19 mouse cellular contexts compared by ENCODE assay signal in the genomic region with DNA sequence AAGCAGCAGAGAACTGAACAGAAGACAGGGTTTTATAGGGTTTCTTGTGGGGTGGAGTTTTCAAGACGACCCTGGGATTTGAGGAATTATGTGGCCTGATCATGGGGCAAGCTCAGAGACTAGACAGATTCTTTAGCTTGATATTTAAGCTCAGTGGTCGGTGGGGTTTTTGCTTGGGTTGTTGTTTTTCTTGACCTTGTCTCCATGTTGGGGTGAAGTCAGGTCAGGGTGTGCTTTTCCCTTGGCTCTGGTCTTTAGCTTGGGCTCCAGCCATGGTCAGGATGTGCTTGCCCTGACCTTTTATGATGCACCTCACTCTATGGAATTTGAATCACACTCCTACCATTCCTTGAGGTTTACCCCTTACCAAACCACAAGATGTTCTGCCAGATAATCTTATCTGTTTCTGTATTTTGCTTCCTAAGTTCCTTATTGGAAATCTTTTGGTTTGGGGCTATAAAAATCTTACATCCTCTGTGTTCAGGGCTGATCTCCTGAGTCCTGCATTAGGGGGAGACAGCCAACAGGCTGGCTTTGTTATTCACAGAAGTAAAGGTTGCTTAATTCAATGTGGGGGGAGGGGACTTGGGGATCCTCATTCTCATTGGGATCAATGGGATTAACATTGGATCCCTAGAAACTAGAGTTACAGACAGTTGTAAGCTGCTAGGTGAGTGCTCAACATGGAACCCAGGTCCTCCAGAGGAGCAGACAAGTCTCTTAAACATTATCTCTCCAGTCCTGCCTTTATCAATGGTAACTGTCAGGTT. TPM values are rescaled to one million over a fixed set of nuclear protein-coding genes. Genes with fewer than 3 reads are reported as not detected.
DNase-seq lines count a peak whose midpoint lies in the region; ATAC-seq and TF ChIP-seq lines count a peak whose summit lies in the region.
"Had no signal": no experiment of that assay in that cellular context is flagged by ENCODE, and none has a peak within 500 bp of the region (broad histone marks: within the 10 kb centered on the region; RNA-seq: fewer than 3 reads in every experiment).

No protein-coding gene starts in this region.

- 82% methylated on average over 2 of the region's 2 CpGs for WGBS in heart, embryonic 10.5 days
- WGBS in midbrain, embryonic 11.5 days: 68% methylated on average over 2 of the region's 2 CpGs
- WGBS in midbrain, embryonic 14.5 days: 80% methylated on average over 2 of the region's 2 CpGs
- WGBS in limb, embryonic 10.5 days: 79% methylated on average over 2 of the region's 2 CpGs
- WGBS in intestine, embryonic 15.5 days: 76% methylated on average over 2 of the region's 2 CpGs

- H3K4me3 ChIP-seq in heart, embryonic 10.5 days: no peak overlapping the region
- no peak overlapping the region for H3K4me3 ChIP-seq in midbrain, embryonic 11.5 days (ENCODE audit: low read depth, low read length)
- H3K4me3 ChIP-seq in midbrain, embryonic 14.5 days (replicated peaks; ENCODE audit: low read depth, low read length): no peak overlapping the region
- no peak overlapping the region for H3K4me3 ChIP-seq in MEL (ENCODE audit: control insufficient read depth in 1 of 2, insufficient read depth in 1 of 2, low read depth in 2 of 2, low read length in 2 of 2)
- H3K4me3 ChIP-seq in limb, embryonic 10.5 days: no peak overlapping the region
- H3K4me3 ChIP-seq in intestine, embryonic 15.5 days (replicated peaks): no peak overlapping the region
- H3K4me3 ChIP-seq: embryonic facial prominence, embryonic 12.5 days; forebrain, embryonic 15.5 days; heart, adult 2 months; heart, embryonic 12.5 days; hindbrain, embryonic 12.5 days had no signal

- DNase-seq in heart, embryonic 10.5 days (ENCODE audit: low spot score): peak; percentile 59
- no peak for DNase-seq in heart, postnatal 36 days
- DNase-seq in midbrain, embryonic 11.5 days (ENCODE audit: low spot score, missing footprints): peak; percentile 56
- no peak for DNase-seq in midbrain, embryonic 14.5 days
- no peak for DNase-seq in MEL (ENCODE audit: low read depth, low spot score)
- DNase-seq in limb, embryonic 10.5 days (ENCODE audit: low spot score): no peak
- no peak for DNase-seq in adipocyte (ENCODE audit: low spot score)
- DNase-seq: adrenal gland, postnatal 14 days; cerebellum, adult 11-12 months; cerebellum, adult 9-10 months; cerebellum, postnatal 25 days; gastrocnemius, postnatal 10 days; heart, adult 2 months had no signal

- TF ChIP-seq POLR2A in MEL (IDR thresholded peaks at IDR 0.05; ENCODE audit: control insufficient read depth in 1 of 2, insufficient read depth in 1 of 2, low read depth in 1 of 2, low read length in 2 of 2, poor library complexity in 1 of 2): no peak

- ATAC-seq in midbrain, embryonic 11.5 days (ENCODE audit: low FRiP score): no peak
- ATAC-seq in midbrain, embryonic 14.5 days (ENCODE audit: low FRiP score, low TSS enrichment): no peak
- ATAC-seq in intestine, embryonic 15.5 days: no peak
- ATAC-seq: forebrain, embryonic 15.5 days; hindbrain, postnatal 0 days had no signal

- no peaks in the 10 kb centered on the region for H3K27me3 ChIP-seq in heart, embryonic 10.5 days (ENCODE audit: insufficient read depth, poor library complexity, severe bottlenecking)
- no peaks in the 10 kb centered on the region for H3K27me3 ChIP-seq in midbrain, embryonic 11.5 days (ENCODE audit: control insufficient read depth, insufficient read depth, low read length)
- H3K27me3 ChIP-seq in midbrain, embryonic 14.5 days (ENCODE audit: control insufficient read depth, insufficient read depth, low read length): no peaks in the 10 kb centered on the region
- H3K27me3 ChIP-seq in MEL (ENCODE audit: control insufficient read depth in 1 of 2, insufficient read depth in 2 of 2, low read length in 2 of 2): no peaks in the 10 kb centered on the region
- H3K27me3 ChIP-seq in limb, embryonic 10.5 days (ENCODE audit: low read depth, poor library complexity, severe bottlenecking): no peaks in the 10 kb centered on the region
- no peaks in the 10 kb centered on the region for H3K27me3 ChIP-seq in intestine, embryonic 15.5 days (replicated peaks)
- H3K27me3 ChIP-seq: embryonic facial prominence, embryonic 12.5 days; forebrain, embryonic 15.5 days; heart, embryonic 12.5 days; hindbrain, embryonic 12.5 days had no signal

- 0 out of 2 replicates have a peak overlapping the region, but pooled peaks have one; percentile 16 for H3K27ac ChIP-seq in heart, embryonic 10.5 days
- H3K27ac ChIP-seq in midbrain, embryonic 11.5 days (ENCODE audit: low read depth, low read length): no peak overlapping the region
- H3K27ac ChIP-seq in midbrain, embryonic 14.5 days (replicated peaks; ENCODE audit: low read depth, low read length): no peak overlapping the region
- H3K27ac ChIP-seq in MEL (ENCODE audit: control insufficient read depth, low read depth, low read length): no peak overlapping the region
- no peak overlapping the region for H3K27ac ChIP-seq in limb, embryonic 10.5 days
- H3K27ac ChIP-seq in intestine, embryonic 15.5 days: no peak overlapping the region
- H3K27ac ChIP-seq: embryonic facial prominence, embryonic 12.5 days; forebrain, embryonic 15.5 days; heart, adult 2 months; hindbrain, embryonic 12.5 days; hindbrain, postnatal 0 days had no signal

- no peak for TF ChIP-seq CTCF in MEL (IDR thresholded peaks at IDR 0.05 in 2 of 3, conservative IDR thresholded peaks at IDR 0.05 in 1 of 3; ENCODE audit: control insufficient read depth in 1 of 3, insufficient read depth in 1 of 3, low read depth in 2 of 3, low read length in 3 of 3, poor library complexity in 1 of 3, severe bottlenecking in 1 of 3)

- H3K9ac ChIP-seq in midbrain, embryonic 11.5 days (ENCODE audit: low read length): no peak overlapping the region
- no peak overlapping the region for H3K9ac ChIP-seq in midbrain, embryonic 14.5 days (replicated peaks; ENCODE audit: low read length)
- H3K9ac ChIP-seq in MEL (ENCODE audit: control insufficient read depth, low read depth, low read length, poor library complexity, severe bottlenecking): no peak overlapping the region
- no peak overlapping the region for H3K9ac ChIP-seq in intestine, embryonic 15.5 days
- H3K9ac ChIP-seq: embryonic facial prominence, embryonic 12.5 days; forebrain, embryonic 15.5 days; heart, embryonic 12.5 days; hindbrain, embryonic 12.5 days had no signal

- no peaks in the 10 kb centered on the region for H3K9me3 ChIP-seq in heart, embryonic 10.5 days
- H3K9me3 ChIP-seq in midbrain, embryonic 11.5 days (ENCODE audit: control insufficient read depth, low read length): no peaks in the 10 kb centered on the region
- H3K9me3 ChIP-seq in midbrain, embryonic 14.5 days (ENCODE audit: control insufficient read depth, low read length): no peaks in the 10 kb centered on the region
- H3K9me3 ChIP-seq in MEL (replicated peaks; ENCODE audit: insufficient read depth, low read length): no peaks in the 10 kb centered on the region
- no peaks in the 10 kb centered on the region for H3K9me3 ChIP-seq in limb, embryonic 10.5 days (replicated peaks)
- H3K9me3 ChIP-seq in intestine, embryonic 15.5 days: no peaks in the 10 kb centered on the region
- H3K9me3 ChIP-seq: embryonic facial prominence, embryonic 12.5 days; forebrain, embryonic 15.5 days; heart, embryonic 12.5 days; hindbrain, embryonic 12.5 days had no signal

- TF ChIP-seq EP300 in MEL (IDR thresholded peaks at IDR 0.05; ENCODE audit: low read depth in 1 of 2, low read length in 2 of 2): 0 out of 4 replicates have a peak, but pooled peaks of 1 of the 2 experiments have one; percentile 12

- no peaks in the 10 kb centered on the region for H3K36me3 ChIP-seq in heart, embryonic 10.5 days
- H3K36me3 ChIP-seq in midbrain, embryonic 11.5 days (ENCODE audit: control insufficient read depth, insufficient read depth, low read length): no peaks in the 10 kb centered on the region
- H3K36me3 ChIP-seq in midbrain, embryonic 14.5 days (ENCODE audit: control insufficient read depth, insufficient read depth, low read length): no peaks in the 10 kb centered on the region
- H3K36me3 ChIP-seq in MEL (ENCODE audit: control insufficient read depth in 1 of 2, insufficient read depth in 2 of 2, low read length in 2 of 2): peaks cover 0 to 13% of the 10 kb centered on the region in 2 experiments; a peak in 2 of 4 replicates
- no peaks in the 10 kb centered on the region for H3K36me3 ChIP-seq in limb, embryonic 10.5 days
- H3K36me3 ChIP-seq in intestine, embryonic 15.5 days: no peaks in the 10 kb centered on the region
- H3K36me3 ChIP-seq: embryonic facial prominence, embryonic 12.5 days; forebrain, embryonic 15.5 days; heart, embryonic 12.5 days; hindbrain, embryonic 12.5 days had no signal

- intact Hi-C loops in heart, postnatal 36 days (cut with DNase I): no loop called here

- H3K4me2 ChIP-seq in midbrain, embryonic 11.5 days: no peak overlapping the region
- no peak overlapping the region for H3K4me2 ChIP-seq in midbrain, embryonic 14.5 days (ENCODE audit: low read length)
- H3K4me2 ChIP-seq in intestine, embryonic 15.5 days (replicated peaks): no peak overlapping the region
- H3K4me2 ChIP-seq: embryonic facial prominence, embryonic 12.5 days; forebrain, embryonic 15.5 days; heart, embryonic 12.5 days; hindbrain, embryonic 12.5 days had no signal

- H3K4me1 ChIP-seq in heart, embryonic 10.5 days: no peaks in the 10 kb centered on the region
- no peaks in the 10 kb centered on the region for H3K4me1 ChIP-seq in midbrain, embryonic 11.5 days (ENCODE audit: control insufficient read depth, insufficient read depth, low read length)
- no peaks in the 10 kb centered on the region for H3K4me1 ChIP-seq in midbrain, embryonic 14.5 days (ENCODE audit: control insufficient read depth, insufficient read depth, low read length)
- peaks cover 0 to 7% of the 10 kb centered on the region in 2 experiments; a peak in 3 of 4 replicates for H3K4me1 ChIP-seq in MEL (ENCODE audit: control insufficient read depth in 1 of 2, insufficient read depth in 2 of 2, low read length in 2 of 2)
- no peaks in the 10 kb centered on the region for H3K4me1 ChIP-seq in limb, embryonic 10.5 days
- H3K4me1 ChIP-seq in intestine, embryonic 15.5 days (replicated peaks): no peaks in the 10 kb centered on the region
- H3K4me1 ChIP-seq: embryonic facial prominence, embryonic 12.5 days; forebrain, embryonic 15.5 days; heart, embryonic 12.5 days; hindbrain, embryonic 12.5 days had no signal

- no peaks in the 10 kb centered on the region for H3K79me2 ChIP-seq in MEL (ENCODE audit: control insufficient read depth, insufficient read depth, low read length, poor library complexity)

- TF ChIP-seq RAD21 in MEL (IDR thresholded peaks at IDR 0.05; ENCODE audit: low read depth, low read length): no peak

RNA-seq across cellular contexts. Expression of a gene that starts 6.5 kb away (rescaled TPM):
- 10.2 and 15.4 TPM in 2 replicates for polyA plus RNA-seq in heart, embryonic 10.5 days (2016; fragmentation: Nextera tagmentation; extraction: Ambion mirVana)
- 10 to 100 TPM; 34.6 to 36.8 TPM for total RNA-seq in heart, postnatal 36 days (2021)
- polyA plus RNA-seq in midbrain, embryonic 11.5 days (2014; fragmentation: Nextera tagmentation; extraction: Ambion mirVana): 45.5 and 47.0 TPM in 2 replicates
- 34.0 and 43.5 TPM in 2 replicates for polyA plus RNA-seq in midbrain, embryonic 14.5 days (2014; fragmentation: Nextera tagmentation; extraction: Ambion mirVana)
- total RNA-seq in MEL (2012; rRNA removed): 11.1 and 11.4 TPM in 2 replicates
- 10 to 100 TPM in 1 of 2 experiments, not detected in 1; 19.2 TPM for polyA plus RNA-seq in MEL (2012; ENCODE audit: insufficient read depth in 1 of 2, insufficient read length in 2 of 2, low read depth in 1 of 2, low replicate concordance in 2 of 2, missing spikeins in 1 of 2)
- polyA plus RNA-seq in limb, embryonic 10.5 days (2016; fragmentation: Nextera tagmentation; extraction: Ambion mirVana): 17.0 and 21.9 TPM in 2 replicates
- 9.0 and 9.3 TPM in 2 replicates for polyA plus RNA-seq in intestine, embryonic 15.5 days (2015; fragmentation: Nextera tagmentation; extraction: Ambion mirVana)

Comparison
In these comparisons a context has a peak if more than half of its experiments do, and no peak if none do; other contexts are left out.
1. DNase-seq: peak in heart, embryonic 10.5 days (single experiment) and midbrain, embryonic 11.5 days (single experiment); none in heart, postnatal 36 days (0 of 2), midbrain, embryonic 14.5 days (single experiment), MEL (single experiment), limb, embryonic 10.5 days (single experiment) and adipocyte (single experiment).